Mouse (Mus musculus): ENCODE data around the gene Rps10.

DNA sequence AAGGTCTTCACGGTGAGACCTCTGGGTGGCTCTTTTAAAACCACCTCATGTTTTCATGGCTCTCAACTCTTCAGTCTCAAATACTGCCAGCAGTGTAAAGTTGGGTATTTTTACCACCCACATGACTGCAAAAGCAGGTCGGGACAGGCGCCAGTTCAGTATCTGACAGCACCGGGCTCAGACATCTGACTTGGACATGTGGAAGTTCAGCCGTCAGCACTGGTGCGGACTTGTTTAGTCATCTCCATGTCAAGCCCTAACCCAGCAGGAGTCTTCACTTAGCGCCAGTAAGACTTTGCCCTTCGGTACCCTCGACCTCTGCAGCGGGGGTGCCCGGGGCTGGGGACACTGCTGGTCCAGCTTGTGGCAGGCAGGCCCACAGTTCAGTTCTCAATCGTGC lies 49.2 kb downstream of the Rps10 start:
- TF ChIP-seq POLR2A (IDR thresholded peaks at IDR 0.05; ENCODE audit: insufficient read depth, low read length) (no peak), CTCF (IDR thresholded peaks at IDR 0.05; ENCODE audit: low read depth, low read length) (no peak)
